Mouse (Mus musculus): ENCODE results near the gene Rab3gap1.

DNA sequence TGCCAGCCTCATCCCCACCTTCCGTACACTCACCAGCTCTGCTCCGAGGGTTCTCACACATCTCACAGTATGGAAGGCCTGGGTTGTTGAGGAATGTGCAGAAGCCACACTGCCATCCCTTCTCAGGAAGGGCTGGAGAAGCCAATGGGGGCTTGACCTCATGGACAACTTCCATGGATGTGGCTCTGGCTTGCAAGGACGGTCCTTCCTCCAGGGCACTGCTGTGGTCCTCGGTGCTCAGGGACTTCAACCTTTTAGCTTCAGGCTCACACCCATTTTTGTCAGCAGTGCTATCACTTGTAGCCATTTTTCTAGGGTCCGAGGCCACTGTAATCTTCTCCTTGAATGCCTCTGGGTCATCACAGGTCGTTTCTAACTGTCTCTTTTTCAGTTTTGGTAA, 107.5 kb downstream of the Rab3gap1 start:
- TF ChIP-seq FLI1 (IDR thresholded peaks at IDR 0.05; ENCODE audit: low read length) = no peak
- TF ChIP-seq GATA1 (IDR thresholded peaks at IDR 0.05; ENCODE audit: borderline replicate concordance, low read length) = no peak

Measured in megakaryocyte, embryonic 14.5 days (primary cell).